Mouse (Mus musculus): Measurements from ENCODE around the gene Mtmr4.

Gene Mtmr4

GRCm38 (mm10) chr11:87591526-87592353, at the start of gene Mtmr4:
Gene Mtmr4, plus strand, starts transcription at chr11:87592162.
- peak; percentile 99 for DNase-seq

- DNase-seq, result no peak
Observed at GRCm38 (mm10) chr11:87542285-87542684, 49.7 kb upstream of the Mtmr4 start.

- DNase-seq, result no peak
Observed at GRCm38 (mm10) chr11:87542906-87543305, 49.1 kb upstream of the Mtmr4 start.

GRCm38 (mm10) chr11:87553342-87553741, 38.6 kb upstream of the Mtmr4 start:
- DNase-seq, result no peak

- no peak for DNase-seq
Observed at GRCm38 (mm10) chr11:87554386-87554785, 37.6 kb upstream of the Mtmr4 start.

- no peak for DNase-seq
Observed at GRCm38 (mm10) chr11:87555106-87555703, 36.8 kb upstream of the Mtmr4 start.

GRCm38 (mm10) chr11:87561208-87561607, 30.8 kb upstream of the Mtmr4 start:
- no peak for DNase-seq

GRCm38 (mm10) chr11:87566501-87566900, 25.5 kb upstream of the Mtmr4 start, which contains the start of gene Gm11492:
Gene Gm11492, plus strand, starts transcription at chr11:87566653.
- no peak for DNase-seq

- DNase-seq, result no peak
Observed at GRCm38 (mm10) chr11:87568255-87568953, 23.6 kb upstream of the Mtmr4 start, which contains the start of gene Sept4. Gene Sept4, plus strand, starts transcription at chr11:87568903.

- no peak for DNase-seq
Observed at GRCm38 (mm10) chr11:87570743-87571142, 21.2 kb upstream of the Mtmr4 start.

GRCm38 (mm10) chr11:87571361-87571950, 20.5 kb upstream of the Mtmr4 start:
- no peak for DNase-seq

- no peak for DNase-seq
Observed at GRCm38 (mm10) chr11:87573751-87574150, 18.2 kb upstream of the Mtmr4 start.

- no peak for DNase-seq
Observed at GRCm38 (mm10) chr11:87574520-87575180, 17.3 kb upstream of the Mtmr4 start.

GRCm38 (mm10) chr11:87577601-87578248, 14.2 kb upstream of the Mtmr4 start:
- DNase-seq, result no peak

GRCm38 (mm10) chr11:87578249-87578962, 13.6 kb upstream of the Mtmr4 start:
- DNase-seq, result peak; percentile 86

- DNase-seq, result peak; percentile 29
Observed at GRCm38 (mm10) chr11:87578963-87579601, 12.9 kb upstream of the Mtmr4 start.

- DNase-seq, result no peak
Observed at GRCm38 (mm10) chr11:87579713-87580112, 12.2 kb upstream of the Mtmr4 start.

- no peak for DNase-seq
Observed at GRCm38 (mm10) chr11:87580543-87581085, 11.3 kb upstream of the Mtmr4 start.

GRCm38 (mm10) chr11:87581161-87581865, 10.6 kb upstream of the Mtmr4 start:
- no peak for DNase-seq

Data from liver (tissue).